Mouse (Mus musculus): ENCODE measurements around the gene Tsku.

DNA sequence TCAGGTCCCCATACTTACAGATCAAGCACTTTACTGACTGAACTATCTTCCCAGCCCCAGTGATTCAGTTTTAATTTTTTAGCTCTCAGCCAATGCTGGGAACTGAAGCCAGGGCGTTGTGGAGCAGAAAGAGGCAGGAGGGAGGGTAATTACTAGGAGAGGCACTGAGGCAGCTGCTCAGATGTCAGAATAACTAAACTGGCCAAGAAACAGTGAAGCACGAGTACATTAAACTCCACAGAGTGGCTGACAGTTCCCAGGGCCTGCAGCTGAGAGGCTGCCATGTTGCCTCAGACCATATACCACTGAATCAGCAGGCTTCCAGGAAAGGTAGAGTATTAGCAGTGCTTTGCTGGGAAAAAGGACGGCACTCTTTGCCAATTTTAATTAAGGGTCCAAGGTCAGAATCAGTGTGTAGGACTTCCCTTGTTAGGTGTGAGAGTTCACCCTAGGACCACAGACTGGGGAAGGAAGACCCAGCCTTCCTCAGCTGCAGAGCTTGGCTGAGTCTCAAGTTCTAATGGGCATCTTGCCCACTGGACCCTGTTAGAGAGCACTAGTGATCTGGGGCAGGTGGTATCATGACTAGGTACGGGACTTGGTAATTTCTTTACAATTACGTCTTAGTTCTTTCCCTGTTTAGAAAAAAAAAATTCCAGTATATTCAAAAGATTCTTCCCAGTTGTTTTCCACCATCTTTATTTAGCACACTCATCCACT, 28.3 kb downstream of the Tsku start:
- no peak for TF ChIP-seq ZC3H11A (IDR thresholded peaks at IDR 0.05; ENCODE audit: borderline replicate concordance, low read depth, low read length)
- TF ChIP-seq HCFC1 (IDR thresholded peaks at IDR 0.05; ENCODE audit: borderline replicate concordance, insufficient read depth, low read length), result no peak
- TF ChIP-seq ZNF384 (IDR thresholded peaks at IDR 0.05; ENCODE audit: low read depth, low read length), result no peak
- no peak for TF ChIP-seq MAFK (IDR thresholded peaks at IDR 0.05; ENCODE audit: insufficient read depth, low read depth, low read length)
